Mouse (Mus musculus) midbrain, postnatal 0 days (tissue): ENCODE measurements around the gene Mfsd13b. TPM values are rescaled to one million over a fixed set of nuclear protein-coding genes. Genes with fewer than 3 reads are reported as not detected.
"Not testable (repeated sequence)": the region's sequence is repeated elsewhere in the genome, so short reads cannot be mapped to it uniquely, and the experiment has no call there.

Experiments used
- ATAC-seq: fragments of 200-750 bp; cut with Nextera tagmentation; 2 replicates; pipeline ENCODE4 v1.8.0; 2017; ENCODE audit warnings: moderate number of reproducible peaks, mild to moderate bottlenecking, moderate TSS enrichment, moderate library complexity; ENCODE audit not compliant: low FRiP score
- DNase-seq: peaks from one replicate; pipeline ENCODE4 v3.0.0-alpha.2; 2015; ENCODE audit warnings: low spot score
- H3K27ac ChIP-seq: fragments of 300-500 bp; sonication (generic); 2 replicates; pipeline ENCODE4 v1.5.1; 2014; ENCODE audit warnings: low read depth, mild to moderate bottlenecking, low read length, mixed read lengths
- H3K27me3 ChIP-seq: fragments of 300-500 bp; sonication (generic); 2 replicates; pipeline ENCODE4 v1.6.1; 2014; ENCODE audit warnings: low read length, control low read depth, mixed read lengths; ENCODE audit not compliant: insufficient read depth
- H3K36me3 ChIP-seq: fragments of 300-500 bp; sonication (generic); 2 replicates; pipeline ENCODE4 v1.6.1; 2014; ENCODE audit warnings: low read length, control low read depth, mixed read lengths; ENCODE audit not compliant: insufficient read depth
- H3K4me1 ChIP-seq: fragments of 300-500 bp; sonication (generic); 2 replicates; pipeline ENCODE4 v1.6.1; 2014; ENCODE audit warnings: mild to moderate bottlenecking, control low read depth, antibody characterized with exemption, low read length, mixed read lengths; ENCODE audit not compliant: insufficient read depth
- H3K4me2 ChIP-seq: fragments of 300-500 bp; sonication (generic); 2 replicates; pipeline ENCODE4 v1.6.1; 2014; ENCODE audit warnings: low read depth, mild to moderate bottlenecking, low read length, mixed read lengths; ENCODE audit not compliant: poor library complexity, severe bottlenecking
- H3K4me3 ChIP-seq: fragments of 300-500 bp; sonication (generic); 2 replicates; pipeline ENCODE4 v1.5.1; 2014; ENCODE audit warnings: low read depth, mild to moderate bottlenecking, low read length, moderate library complexity
- H3K9ac ChIP-seq: fragments of 300-500 bp; sonication (generic); replicated peaks from 2 replicates; pipeline ENCODE4 v1.6.1; 2014; ENCODE audit warnings: mild to moderate bottlenecking, low read length, moderate library complexity, mixed read lengths; ENCODE audit not compliant: poor library complexity, severe bottlenecking
- H3K9me3 ChIP-seq: fragments of 300-500 bp; sonication (generic); 2 replicates; pipeline ENCODE4 v1.6.1; 2016; ENCODE audit warnings: low read length, control low read depth
- CTCF ChIP-seq: IDR thresholded peaks from 2 replicates; pipeline ENCODE4 v1.5.1; 2016; ENCODE audit warnings: antibody characterized with exemption, mild to moderate bottlenecking
- WGBS: fragments of 180-500 bp; shearing (Covaris S2); extraction: QIAGEN DNeasy Blood & Tissue Kit; methylation state at CpG from one replicate; pipeline ENCODE4 v1.1.7; 2014; 5-methylcytosine and 5-hydroxymethylcytosine counted together
- polyA plus RNA-seq: library from polyadenylated mRNA; unstranded; fragments of >200 nt; fragmentation: Nextera tagmentation; extraction: Ambion mirVana; gene quantifications from 2 replicates; pipeline ENCODE4 v1.2.1, GENCODE M21; 2015
- total RNA-seq: library from RNA; depleted of rRNA; stranded (reverse); fragments of >200 nt; gene quantifications from 2 replicates; pipeline ENCODE4 v1.2.3, GENCODE M21; 2014

Mfsd13b gene
- total and polyA plus RNA-seq, 2 experiments from 2014 or later, result 0.26 TPM; not detected in 1

DNA sequence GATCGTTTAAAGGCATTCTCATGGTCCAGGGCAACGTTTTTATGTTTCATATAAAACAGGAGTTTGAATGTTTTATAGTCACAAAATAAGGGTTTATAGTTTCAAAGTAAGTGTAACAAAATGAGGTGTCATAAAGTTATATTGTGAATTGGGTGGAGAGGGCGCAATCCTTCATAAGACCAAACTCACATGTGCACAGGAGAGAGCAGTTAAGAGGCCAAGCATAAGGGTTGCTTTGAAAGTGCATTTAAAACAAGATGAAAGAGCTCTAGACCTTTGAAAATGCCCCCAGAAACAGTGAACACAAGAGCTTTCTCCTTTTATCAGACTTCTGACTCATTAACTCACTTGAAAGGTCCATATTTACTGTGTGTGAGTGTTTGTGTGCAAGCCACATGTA lies 44.0 kb downstream of the Mfsd13b start:
- Histone ChIP-seq H3K4me3 (no peak overlapping the region), H3K9ac (no peak overlapping the region), H3K27ac (no peak overlapping the region), H3K36me3 (no peaks in the 10 kb centered on the region), H3K4me2 (no peak overlapping the region), H3K9me3 (no peaks in the 10 kb centered on the region), H3K4me1 (no peaks in the 10 kb centered on the region), H3K27me3 (peaks cover 10% of the 10 kb centered on the region; the same call in 1 of the 2 replicates)
- TF ChIP-seq CTCF, result no peak
- WGBS, result 74% methylated on average over 3 of the region's 3 CpGs
- ATAC-seq (no peak), DNase-seq (no peak)

DNA sequence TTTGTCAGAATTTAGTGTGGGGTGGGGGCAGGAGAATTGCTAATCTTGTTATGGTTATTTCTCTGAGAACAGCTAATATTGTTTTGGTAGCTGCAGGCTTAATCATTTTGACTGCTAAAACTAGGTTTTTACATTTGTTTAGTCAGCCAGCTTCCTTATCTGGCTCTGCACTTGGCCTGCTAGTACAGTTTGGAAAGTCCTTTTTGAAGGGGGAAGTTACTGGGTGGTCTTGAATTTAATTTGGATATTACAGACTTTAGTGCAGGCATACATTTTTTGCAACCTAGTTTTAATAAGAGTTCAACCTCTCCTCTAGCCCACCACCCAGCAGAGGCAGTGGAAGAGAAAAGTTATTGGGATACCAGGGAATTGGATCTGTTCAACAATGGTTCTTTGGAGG lies 47.6 kb downstream of the Mfsd13b start:
- DNase-seq, H3K4me3 ChIP-seq, H3K4me2 ChIP-seq, H3K4me1 ChIP-seq, H3K9ac ChIP-seq, ATAC-seq, H3K9me3 ChIP-seq, H3K36me3 ChIP-seq, H3K27ac ChIP-seq: not testable (repeated sequence)
- H3K27me3 ChIP-seq, result peaks cover 10% of the 10 kb centered on the region; the same call in 1 of the 2 replicates

DNA sequence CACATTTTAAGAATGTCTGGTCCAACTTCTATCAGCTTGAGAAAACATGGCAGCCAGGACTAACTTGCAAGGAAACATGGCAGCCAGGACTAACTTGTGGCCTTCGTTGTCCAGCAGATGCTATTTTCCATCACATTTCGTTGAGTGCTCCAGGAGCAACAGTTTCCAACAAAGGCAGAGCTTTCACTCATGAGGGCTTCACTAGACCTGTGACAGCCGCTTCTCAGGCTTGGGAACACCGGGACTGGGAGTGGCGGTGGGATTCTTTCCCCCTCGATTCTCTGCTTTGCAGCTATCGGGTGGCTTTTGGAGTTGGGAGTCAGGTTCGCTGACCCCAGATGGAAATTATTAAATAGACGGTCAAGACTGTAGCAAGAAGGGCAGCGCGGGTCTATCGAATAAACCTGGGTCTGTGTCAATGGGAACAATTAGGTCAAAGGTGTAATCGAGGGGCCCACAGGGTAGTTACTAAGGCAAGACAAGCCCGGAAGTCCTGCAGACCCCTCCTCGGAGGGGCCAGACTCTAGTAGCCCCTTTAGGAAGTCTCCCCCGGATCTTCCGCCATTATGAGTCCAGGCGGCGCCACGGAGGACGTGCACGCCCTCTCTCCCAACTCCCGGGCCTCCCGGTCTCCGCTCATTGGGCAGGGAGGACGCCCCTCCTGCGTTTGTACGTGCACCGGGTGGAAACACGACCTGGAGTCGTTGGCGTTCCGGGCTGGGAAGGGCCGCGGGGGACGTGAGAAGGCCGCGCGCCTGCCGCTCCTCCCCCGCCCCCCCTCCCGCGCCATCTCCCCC lies 51.7 kb downstream of the Mfsd13b start, which contains the start of gene Mettl9:
Mettl9 (plus strand) TSS at position 590 of the 797 bp plus-strand sequence.
- WGBS, result 3% methylated on average over 33 of the region's 43 CpGs
- Histone ChIP-seq H3K9me3 (no peaks in the 10 kb centered on the region), H3K4me3 (peak within 1 kb of the TSS; percentile 99), H3K27me3 (peaks cover 3% of the 10 kb centered on the region; the same call in 1 of the 2 replicates), H3K4me1 (peaks cover 6% of the 10 kb centered on the region; the same call in 1 of the 2 replicates), H3K36me3 (no peaks in the 10 kb centered on the region), H3K27ac (peak within 1 kb of the TSS; percentile 95), H3K9ac (peak within 1 kb of the TSS; percentile 99), H3K4me2 (peak within 1 kb of the TSS; percentile 71)
- ATAC-seq (peak; percentile 98), DNase-seq (peak; percentile 97)
- TF ChIP-seq CTCF, result peak; percentile 40

DNA sequence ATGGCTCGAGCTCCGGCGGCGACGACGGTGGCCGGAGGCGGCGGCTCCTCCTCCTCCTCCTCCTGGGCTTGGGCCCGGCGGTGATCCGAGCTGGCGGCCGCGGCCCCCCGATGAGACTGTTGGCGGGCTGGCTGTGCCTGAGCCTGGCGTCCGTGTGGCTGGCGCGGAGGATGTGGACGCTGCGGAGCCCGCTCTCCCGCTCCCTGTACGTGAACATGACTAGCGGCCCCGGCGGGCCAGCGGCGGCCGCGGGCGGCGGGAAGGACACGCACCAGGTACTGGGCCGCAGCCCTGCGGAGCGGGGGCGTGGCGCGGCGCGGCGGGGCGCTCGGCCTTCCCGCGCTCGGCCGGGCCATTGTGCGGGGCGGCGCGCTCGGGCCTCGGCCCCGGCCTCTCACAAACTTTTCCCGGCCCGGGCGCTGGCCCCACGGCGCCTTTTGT lies 52.4 kb downstream of the Mfsd13b start:
- TF ChIP-seq CTCF, result no peak
- Histone ChIP-seq H3K36me3 (no peaks in the 10 kb centered on the region), H3K4me1 (peaks cover 6% of the 10 kb centered on the region; the same call in 1 of the 2 replicates), H3K27me3 (peaks cover 3% of the 10 kb centered on the region; the same call in 1 of the 2 replicates), H3K27ac (peak overlapping the region; percentile 95), H3K9me3 (no peaks in the 10 kb centered on the region), H3K4me3 (peak overlapping the region; percentile 99), H3K9ac (peak overlapping the region; percentile 99), H3K4me2 (peak overlapping the region; percentile 71)
- ATAC-seq, result peak; percentile 82
- DNase-seq, result no peak
- 0% methylated on average over 5 of the region's 63 CpGs for WGBS

DNA sequence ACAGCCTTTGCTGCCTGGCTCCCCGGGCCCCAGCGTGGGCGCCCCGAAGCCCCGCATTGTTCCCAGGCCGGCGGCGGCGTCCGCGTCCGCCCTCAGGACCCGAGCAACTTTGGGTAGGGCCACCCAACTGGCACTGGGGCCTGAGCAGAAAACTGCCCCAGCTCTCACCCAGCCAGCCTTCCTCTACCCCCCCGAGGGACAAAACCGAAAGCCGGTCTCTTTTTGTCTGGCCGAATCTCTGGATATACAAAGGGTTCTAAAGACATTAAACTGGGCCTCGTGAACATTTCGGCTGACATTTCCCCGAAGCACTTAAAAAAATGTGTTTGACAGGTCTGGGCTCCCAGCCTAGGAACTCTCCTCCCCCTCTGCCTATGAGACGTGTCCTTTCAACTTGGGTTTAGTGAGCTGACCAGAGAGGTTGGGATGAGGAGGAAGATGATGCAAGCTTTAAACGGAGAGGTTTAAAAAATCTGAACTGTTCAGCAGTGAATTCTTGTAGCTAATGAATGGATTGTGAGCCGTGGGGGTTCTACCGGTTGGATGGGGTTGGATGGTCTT lies 52.9 kb downstream of the Mfsd13b start:
- TF ChIP-seq CTCF, result no peak
- WGBS, result under 1% methylated on average over 24 of the region's 24 CpGs
- ATAC-seq, result no peak; the same call in 1 of the 2 replicates

DNA sequence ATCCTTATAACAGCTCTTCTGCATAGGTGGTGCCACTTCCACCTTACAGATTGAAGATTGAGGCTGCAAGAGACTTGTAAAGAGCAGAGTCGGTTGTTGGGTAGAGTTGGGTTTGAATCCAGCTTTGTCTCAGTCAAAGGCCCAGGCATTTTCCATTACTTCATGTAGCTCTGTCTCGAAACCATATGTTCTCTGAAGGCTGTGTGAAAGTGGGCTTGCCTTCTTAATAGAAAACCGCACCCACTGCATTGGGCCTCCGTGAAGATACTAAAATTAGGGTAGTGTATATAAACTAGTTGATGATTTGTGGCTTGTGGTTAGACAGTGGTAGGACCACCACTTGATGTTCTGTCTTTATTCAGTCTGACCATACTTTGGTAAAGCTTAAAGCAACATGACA lies 58.3 kb downstream of the Mfsd13b start:
- H3K36me3 ChIP-seq, result no peaks in the 10 kb centered on the region
- H3K27ac ChIP-seq, result no peak overlapping the region
- 97% methylated on average over 4 of the region's 4 CpGs for WGBS
- H3K9ac ChIP-seq, result no peak overlapping the region
- no peak overlapping the region for H3K4me2 ChIP-seq
- H3K9me3 ChIP-seq, result no peaks in the 10 kb centered on the region
- no peak for TF ChIP-seq CTCF
- H3K4me3 ChIP-seq, result no peak overlapping the region
- no peak for ATAC-seq
- peaks cover 6% of the 10 kb centered on the region; the same call in 1 of the 2 replicates for H3K4me1 ChIP-seq
- no peak for DNase-seq
- no peaks in the 10 kb centered on the region for H3K27me3 ChIP-seq

More for the DNA sequence above, 52.9 kb downstream of the Mfsd13b start:
- H3K4me1 ChIP-seq, result peaks cover 6% of the 10 kb centered on the region; the same call in 1 of the 2 replicates
- peak overlapping the region; percentile 99 for H3K9ac ChIP-seq
- no peaks in the 10 kb centered on the region for H3K9me3 ChIP-seq
- DNase-seq, result peak; percentile 63
- peak overlapping the region; percentile 71 for H3K4me2 ChIP-seq
- peak overlapping the region; percentile 95 for H3K27ac ChIP-seq
- H3K4me3 ChIP-seq, result peak overlapping the region; percentile 99
- peaks cover 2% of the 10 kb centered on the region; the same call in 1 of the 2 replicates for H3K27me3 ChIP-seq
- H3K36me3 ChIP-seq, result no peaks in the 10 kb centered on the region
